Comparison of ENCODE assay signal across 8 mouse cellular contexts in genomic region chr2:163397905-163398304, GRCm38 (mm10). TPM values are rescaled to one million over a fixed set of nuclear protein-coding genes. Genes with fewer than 3 reads are reported as not detected.
A peak's percentile ranks its signal among the peaks of the same experiment; 100 is the strongest.
DNase-seq lines count a peak whose midpoint lies in the region; ATAC-seq and TF ChIP-seq lines count a peak whose summit lies in the region.

TSS of gene Jph2 (minus strand) at chr2:163397993.

- peak within 1 kb of the TSS; percentile 32; the same call in 1 of the 2 replicates for H3K4me3 ChIP-seq in E14TG2a.4 (replicated peaks; ENCODE audit: low read length)
- peak within 1 kb of the TSS; percentile 39 for H3K4me3 ChIP-seq in limb, embryonic 10.5 days
- 0 out of 2 replicates have a peak within 1 kb of the TSS, but pooled peaks have one; percentile 3 for H3K4me3 ChIP-seq in neural tube, embryonic 13.5 days
- H3K4me3 ChIP-seq in layer of hippocampus, adult 2 months: no peak within 1 kb of the TSS

- H3K36me3 ChIP-seq in E14TG2a.4 (ENCODE audit: insufficient read depth, low read length): no peaks in the 10 kb centered on the region
- no peaks in the 10 kb centered on the region for H3K36me3 ChIP-seq in limb, embryonic 10.5 days
- no peaks in the 10 kb centered on the region for H3K36me3 ChIP-seq in neural tube, embryonic 13.5 days

- H3K27me3 ChIP-seq in E14TG2a.4 (ENCODE audit: insufficient read depth, low read length): peaks cover 30% of the 10 kb centered on the region
- H3K27me3 ChIP-seq in limb, embryonic 10.5 days (ENCODE audit: low read depth, poor library complexity, severe bottlenecking): no peaks in the 10 kb centered on the region
- H3K27me3 ChIP-seq in neural tube, embryonic 13.5 days: no peaks in the 10 kb centered on the region

- TF ChIP-seq CTCF in E14TG2a.4 (conservative IDR thresholded peaks at IDR 0.05; ENCODE audit: low read length): no peak
- no peak for TF ChIP-seq CTCF in brain, embryonic 14.5 days (IDR thresholded peaks at IDR 0.05; ENCODE audit: borderline replicate concordance, extremely low read depth, insufficient read depth, insufficient read length)
- TF ChIP-seq CTCF in layer of hippocampus, adult 2 months (conservative IDR thresholded peaks at IDR 0.05): no peak

- peaks cover 18% of the 10 kb centered on the region for H3K4me1 ChIP-seq in E14TG2a.4 (replicated peaks; ENCODE audit: low read depth, low read length)
- peaks cover 24% of the 10 kb centered on the region for H3K4me1 ChIP-seq in limb, embryonic 10.5 days
- no peaks in the 10 kb centered on the region for H3K4me1 ChIP-seq in neural tube, embryonic 13.5 days (replicated peaks)

- no peak for ATAC-seq in neural tube, embryonic 13.5 days (ENCODE audit: low read depth)
- no peak for ATAC-seq in monocyte, adult 5-6 weeks (replicated peaks; ENCODE audit: insufficient number of reproducible peaks, low FRiP score, low TSS enrichment, poor library complexity, severe bottlenecking)

- WGBS in limb, embryonic 10.5 days: 3% methylated on average over 10 of the region's 10 CpGs
- 10% methylated on average over 10 of the region's 10 CpGs for WGBS in neural tube, embryonic 13.5 days

- peak within 1 kb of the TSS; percentile 63 for H3K27ac ChIP-seq in limb, embryonic 10.5 days
- H3K27ac ChIP-seq in neural tube, embryonic 13.5 days (replicated peaks): no peak within 1 kb of the TSS
- no peak within 1 kb of the TSS for H3K27ac ChIP-seq in layer of hippocampus, adult 2 months

- peak within 1 kb of the TSS; percentile 18 for H3K4me2 ChIP-seq in neural tube, embryonic 13.5 days

- H3K9me3 ChIP-seq in E14TG2a.4 (ENCODE audit: low read length): no peaks in the 10 kb centered on the region
- H3K9me3 ChIP-seq in limb, embryonic 10.5 days (replicated peaks): no peaks in the 10 kb centered on the region
- no peaks in the 10 kb centered on the region for H3K9me3 ChIP-seq in neural tube, embryonic 13.5 days

- TF ChIP-seq POLR2A in brain, embryonic 14.5 days (IDR thresholded peaks at IDR 0.05; ENCODE audit: borderline replicate concordance, extremely low read depth, insufficient read depth, insufficient read length, poor library complexity, severe bottlenecking): no peak

- H3K9ac ChIP-seq in neural tube, embryonic 13.5 days: no peak within 1 kb of the TSS

- DNase-seq in brain, embryonic 14.5 days (ENCODE audit: low read depth): peak; percentile 11
- peak; percentile 88 to 90 for DNase-seq in heart, adult 9 months (ENCODE audit: low spot score in 2 of 2)
- peak; percentile 66 for DNase-seq in limb, embryonic 10.5 days (ENCODE audit: low spot score)
- no peak for DNase-seq in left cerebral cortex, postnatal 36 days (ENCODE audit: low spot score in 2 of 2)
- no peak for DNase-seq in layer of hippocampus, adult 2 months (ENCODE audit: low spot score in 2 of 2)

- intact Hi-C loops in left cerebral cortex, postnatal 36 days (cut with DNase I): no loop called here

RNA-seq across cellular contexts. Expression of gene Jph2, which starts in this region (rescaled TPM):
- 0.66 and 1.0 TPM in 2 replicates for polyA plus RNA-seq in brain, embryonic 14.5 days (2012; rRNA removed)
- polyA plus RNA-seq in limb, embryonic 10.5 days (2016; fragmentation: Nextera tagmentation; extraction: Ambion mirVana): 0.59 and 0.71 TPM in 2 replicates
- polyA plus RNA-seq in neural tube, embryonic 13.5 days (2015; fragmentation: Nextera tagmentation; extraction: Ambion mirVana): 0.57 and 0.84 TPM in 2 replicates
- total RNA-seq in left cerebral cortex, postnatal 36 days (2021): under 1 TPM; 0.49 to 0.59 TPM
- total RNA-seq in monocyte, adult 5-6 weeks (2017): not detected in 3 replicates
- total RNA-seq in layer of hippocampus, adult 2 months (2021): under 1 TPM; 0.41 to 0.54 TPM

Comparison
In these comparisons a context has a peak if more than half of its experiments do, and no peak if none do; other contexts are left out.
1. Peak in DNase-seq, H3K4me3 ChIP-seq and H3K27ac ChIP-seq in limb, embryonic 10.5 days; RNA of the gene not detected or under 1 TPM.
2. DNase-seq: peak in brain, embryonic 14.5 days (single experiment) and heart, adult 9 months (2 of 2); none in left cerebral cortex, postnatal 36 days (0 of 2) and layer of hippocampus, adult 2 months (0 of 2).